Mouse (Mus musculus) yolk sac, embryonic 10.5 days (tissue): ENCODE data around the gene Obp1a.

Source experiments
- DNase-seq: peaks from one replicate; pipeline ENCODE4 v3.0.0-alpha.2; 2017; ENCODE audit warnings: low spot score

Obp1a gene

GRCm38 (mm10) chrX:78091274-78091673 lies at the start of gene Obp1a:
Obp1a (minus strand) TSS chrX:78091374.
- no peak for DNase-seq

- DNase-seq = no peak
Measured at GRCm38 (mm10) chrX:78125167-78125566, 34.0 kb upstream of the Obp1a start, which contains the start of gene Gm5938. Gm5938 (plus strand) TSS chrX:78125467.
